Mouse (Mus musculus) kidney, postnatal 25 days (tissue): ENCODE measurements at regions not wholly inside any gene's neighbourhood (a gene's known extent, or its start where the extent isn't known, plus 50 kb on each side); places are given as distances from the start of the nearest gene placed in this dataset.

ENCODE experiments used
- DNase-seq, 2 experiments: peaks; one replicate each; pipeline ENCODE4 v3.0.0; 2021; ENCODE audit warnings: mixed read lengths in 2 of 2

DNA sequence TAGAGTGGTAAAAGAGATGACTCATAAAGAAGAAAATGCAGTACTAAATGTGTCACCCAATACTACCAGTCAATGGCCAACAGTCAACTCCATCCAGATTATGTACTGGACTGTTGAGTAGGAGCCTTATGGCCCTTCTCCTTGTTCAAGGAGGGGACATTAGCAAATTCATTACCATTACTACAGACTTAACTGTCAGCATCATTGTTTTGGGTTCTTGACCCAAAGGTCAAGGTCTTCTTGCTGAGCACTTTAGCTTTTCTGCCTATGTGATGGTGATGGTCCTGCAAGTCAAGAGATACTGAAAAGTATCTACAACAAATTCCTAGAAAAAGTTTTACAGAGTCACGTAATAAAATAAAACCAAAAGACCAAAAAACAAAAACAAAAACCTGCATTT lies 1251.4 kb downstream of the Gm37988 start:
- DNase-seq = no peak

DNA sequence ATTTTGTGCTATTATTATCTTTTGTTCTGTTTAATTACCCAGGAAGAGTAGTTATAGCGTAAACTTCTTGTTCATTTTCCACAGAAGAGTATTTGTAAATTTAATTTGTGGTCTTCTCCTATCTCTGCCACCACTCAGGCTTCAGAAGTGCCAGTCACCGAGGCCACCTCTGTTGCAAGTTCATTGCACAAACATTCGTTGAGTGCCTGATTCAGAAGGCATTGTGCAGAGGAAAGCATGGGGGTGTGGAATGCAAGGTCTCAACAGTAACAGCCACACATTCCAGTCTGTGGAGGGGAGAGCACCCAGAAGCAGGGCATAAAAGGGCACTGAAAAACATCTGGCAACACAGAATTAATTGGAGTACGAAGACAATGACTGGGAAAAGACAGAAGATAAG lies 1268.9 kb downstream of the Gm37988 start:
- DNase-seq = no peak

DNA sequence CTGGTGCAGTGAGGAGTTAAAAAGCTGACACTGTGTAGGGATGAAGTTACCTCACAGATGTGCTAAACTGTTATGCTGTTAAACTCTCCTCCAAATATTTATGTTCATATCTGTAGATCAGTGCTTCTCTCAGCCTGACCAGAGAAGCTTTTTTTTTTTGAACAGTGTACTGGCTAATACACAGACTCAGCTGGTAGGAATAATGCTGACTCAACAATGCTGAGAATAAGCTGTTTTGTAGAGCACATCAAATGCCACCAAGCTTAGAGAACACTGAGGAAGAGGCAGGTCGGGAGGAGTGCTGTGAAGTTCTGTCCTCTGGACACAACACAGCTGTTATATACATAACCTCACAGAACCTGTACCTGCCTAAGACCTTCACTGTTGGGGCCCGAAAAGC lies 1274.2 kb downstream of the Gm37988 start:
- DNase-seq = no peak

DNA sequence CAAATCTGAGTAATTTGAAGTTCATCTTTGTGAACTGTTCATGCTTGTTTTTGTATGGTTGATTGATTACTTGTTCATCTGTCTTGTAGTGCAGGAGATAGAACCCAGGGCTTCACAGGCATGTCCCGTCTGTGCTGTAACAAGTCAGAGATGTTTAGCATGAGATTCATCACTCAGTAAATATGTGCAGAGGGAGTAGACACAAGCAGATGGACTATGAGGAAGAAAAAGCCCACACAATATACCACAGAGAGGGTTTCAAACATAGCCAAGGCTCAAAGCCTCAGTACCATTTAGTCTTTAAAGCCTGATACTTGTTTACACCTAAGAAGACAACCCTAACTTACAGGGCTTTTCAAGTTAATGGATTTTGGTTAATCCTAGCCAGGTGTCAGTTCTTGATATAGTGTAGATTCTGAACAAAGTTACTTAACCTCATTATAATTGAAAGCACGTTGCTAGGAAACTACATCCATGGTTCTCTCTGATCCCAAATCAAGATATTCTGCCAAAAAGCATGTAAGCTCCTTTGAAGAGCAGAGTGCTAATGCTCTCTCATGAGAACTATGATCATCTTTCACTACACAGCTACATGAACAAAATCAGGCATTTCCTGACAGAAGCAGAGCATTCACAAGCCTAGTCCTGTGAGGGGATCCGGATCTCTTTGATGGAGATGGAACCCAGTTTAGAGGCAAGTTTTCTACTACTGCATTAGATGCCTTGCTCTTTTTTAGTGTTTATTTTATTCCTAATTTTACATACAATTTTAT lies 1286.7 kb downstream of the Gm37988 start:
- DNase-seq = no peak

DNA sequence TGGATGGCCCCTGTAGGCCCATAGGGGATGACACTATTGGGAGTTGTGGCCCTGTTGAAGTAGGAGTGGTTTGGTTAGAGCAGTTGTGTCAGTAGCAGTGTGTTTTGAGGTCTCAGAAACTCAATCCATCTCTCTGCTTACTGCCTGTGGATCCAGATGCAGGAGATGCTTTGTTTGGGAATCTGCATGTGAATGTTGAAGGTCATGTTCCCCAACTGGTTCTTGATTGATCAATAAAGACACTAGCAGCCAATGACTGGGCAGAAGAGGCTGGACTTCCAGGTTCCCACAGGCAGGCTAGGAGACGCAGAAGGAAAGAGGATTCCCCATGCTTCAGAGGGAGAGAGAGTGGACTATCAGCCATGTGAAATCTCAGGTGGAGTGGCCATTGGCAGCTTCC lies 1309.9 kb downstream of the Gm37988 start:
- DNase-seq = no peak

DNA sequence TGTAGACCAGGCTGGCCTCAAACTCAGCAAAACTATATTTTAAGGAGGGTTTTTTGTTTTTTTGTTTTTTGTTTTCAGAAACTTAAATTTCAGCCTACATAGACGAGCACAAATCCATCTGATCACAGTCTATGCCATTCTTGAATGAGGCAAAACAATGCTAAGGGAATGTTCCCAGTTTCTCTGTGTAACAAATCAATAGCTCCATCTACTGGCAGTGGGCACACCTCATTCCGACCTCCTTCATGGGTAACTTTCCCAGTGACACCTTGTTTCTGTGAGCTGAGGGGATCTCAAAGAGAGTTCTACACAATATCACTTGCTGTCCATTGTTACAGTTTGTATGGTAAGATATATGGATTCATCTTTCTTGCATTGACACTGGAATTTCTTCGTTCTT lies 1327.4 kb downstream of the Gm37988 start:
- DNase-seq = no peak

DNA sequence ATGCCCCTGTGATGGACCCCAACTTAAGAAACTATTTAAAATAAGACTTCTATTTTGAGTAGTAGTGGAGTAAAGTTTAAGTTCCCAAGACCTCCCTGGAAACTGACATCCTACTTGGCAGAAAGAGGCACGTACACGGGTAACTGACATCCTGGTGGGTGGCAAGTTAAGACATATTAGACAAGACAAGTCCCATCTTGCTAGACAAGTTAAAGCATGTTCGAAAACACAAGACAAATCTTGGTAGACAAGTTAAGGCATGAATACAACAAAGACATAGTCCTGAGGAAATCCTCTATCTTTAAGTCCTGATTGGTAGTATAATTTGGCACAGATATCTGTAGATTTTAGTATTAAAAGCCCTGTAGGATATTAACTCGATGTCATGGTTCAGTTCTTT lies 1332.6 kb downstream of the Gm37988 start:
- DNase-seq = no peak

DNA sequence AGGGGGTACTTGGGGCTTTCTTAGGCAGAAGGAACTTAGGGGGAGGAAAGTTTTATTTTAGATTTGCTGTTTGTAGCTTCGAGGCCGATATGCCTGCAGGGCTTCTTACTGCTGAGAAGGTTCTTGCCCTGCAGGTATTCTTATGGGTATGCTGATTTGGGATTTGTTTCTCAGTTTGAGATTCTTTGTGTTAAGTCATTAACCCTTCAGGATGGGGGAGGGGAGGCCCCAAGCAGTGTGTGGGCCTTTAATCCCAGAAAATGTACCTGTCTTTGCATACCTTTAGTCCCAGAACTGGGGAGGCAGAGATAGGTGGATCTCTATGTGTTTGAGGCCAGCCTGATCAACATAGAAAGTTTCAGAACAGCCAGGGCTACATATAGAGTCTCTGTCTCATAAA lies 1335.1 kb downstream of the Gm37988 start:
- no peak for DNase-seq

DNA sequence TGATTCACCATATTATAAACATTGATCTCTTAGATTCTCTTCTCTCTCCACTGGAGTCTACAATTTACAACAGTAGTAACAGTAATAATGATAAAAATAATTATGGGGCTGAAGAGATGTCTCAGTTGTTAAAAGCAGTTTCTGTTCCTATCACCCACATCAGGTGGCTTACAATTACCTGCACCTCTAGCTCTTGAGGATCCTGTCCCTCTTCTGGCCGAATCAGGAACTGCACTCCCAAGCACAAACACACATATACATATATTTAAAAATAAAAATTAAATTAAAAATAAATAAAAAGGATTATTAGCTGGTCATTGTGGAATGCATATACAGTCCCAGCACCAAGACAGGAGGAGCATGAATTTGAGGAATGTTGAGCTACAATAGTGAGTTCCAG lies 1336.2 kb downstream of the Gm37988 start:
- DNase-seq = peak in 1 of 2 experiments; percentile 22

DNA sequence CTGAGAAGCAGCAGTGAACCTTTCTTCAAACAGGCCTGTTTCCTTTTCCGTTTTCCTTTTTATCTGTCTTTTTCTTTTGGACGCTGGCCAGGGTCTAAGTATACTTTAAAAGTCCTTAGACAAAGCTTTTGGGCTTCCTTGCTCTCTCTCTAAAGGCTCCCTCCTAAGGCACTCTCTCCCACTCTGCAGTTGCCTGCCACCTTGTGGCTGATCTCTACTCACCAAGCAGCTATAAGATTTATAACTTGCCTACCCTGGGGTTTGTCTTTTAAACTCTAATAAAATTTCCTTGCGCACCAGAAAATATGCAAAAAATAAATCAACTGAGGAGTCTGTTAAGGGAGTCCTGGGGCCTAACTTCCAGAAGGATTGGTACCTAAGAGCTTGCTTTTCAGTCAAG lies 1344.7 kb downstream of the Gm37988 start:
- no peak for DNase-seq
